19 mouse cellular contexts compared by ENCODE assay signal in the genomic region with DNA sequence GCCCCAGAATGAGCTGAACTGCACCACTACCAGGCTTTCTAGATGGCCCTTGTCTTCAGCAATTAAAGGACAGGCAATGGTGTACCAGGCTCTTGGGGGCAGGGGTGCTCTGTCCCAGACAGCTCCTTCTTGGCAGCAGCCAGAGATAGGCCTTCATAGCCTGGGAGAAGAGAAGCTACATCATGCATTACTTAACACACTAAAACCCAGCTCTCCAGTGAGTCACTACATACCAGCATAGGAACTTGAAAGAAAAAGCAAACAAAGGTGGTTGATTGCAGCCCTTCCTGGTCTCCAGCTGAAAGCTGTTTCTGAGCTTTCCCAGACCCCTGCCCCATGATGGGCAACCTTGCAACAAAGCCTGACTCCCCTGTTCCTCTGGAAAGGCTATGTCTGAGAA. TPM values are rescaled to one million over a fixed set of nuclear protein-coding genes. Genes with fewer than 3 reads are reported as not detected.
DNase-seq lines count a peak whose midpoint lies in the region; ATAC-seq and TF ChIP-seq lines count a peak whose summit lies in the region.
"Had no signal": no experiment of that assay in that cellular context is flagged by ENCODE, and none has a peak within 500 bp of the region (broad histone marks: within the 10 kb centered on the region; RNA-seq: fewer than 3 reads in every experiment).

No protein-coding gene starts in this region.

- no peak for DNase-seq in lung, embryonic 14.5 days
- no peak for DNase-seq in lung, postnatal 4 days
- no peak for DNase-seq in Patski (ENCODE audit: low read depth, low spot score)
- DNase-seq in forebrain, embryonic 14.5 days (ENCODE audit: low spot score): no peak
- no peak for DNase-seq in hindbrain, postnatal 0 days (ENCODE audit: low spot score)
- DNase-seq in kidney, postnatal 36 days: no peak
- DNase-seq: heart, adult 18-20 months; heart, postnatal 36 days; kidney, adult 2 months; liver, embryonic 13.5 days; right cerebral cortex, postnatal 25 days; thymus, postnatal 4 days had no signal

- H3K4me2 ChIP-seq in lung, embryonic 14.5 days: no peak overlapping the region
- no peak overlapping the region for H3K4me2 ChIP-seq in forebrain, embryonic 14.5 days (ENCODE audit: low read length)
- H3K4me2 ChIP-seq in hindbrain, postnatal 0 days (ENCODE audit: low read depth, low read length): no peak overlapping the region
- H3K4me2 ChIP-seq in kidney, embryonic 16.5 days (replicated peaks; ENCODE audit: low read depth, low read length): no peak overlapping the region
- H3K4me2 ChIP-seq: embryonic facial prominence, embryonic 15.5 days; liver, embryonic 13.5 days had no signal

- no peak overlapping the region for H3K9ac ChIP-seq in lung, embryonic 14.5 days
- no peak overlapping the region for H3K9ac ChIP-seq in forebrain, embryonic 14.5 days (ENCODE audit: low read length)
- no peak overlapping the region for H3K9ac ChIP-seq in hindbrain, postnatal 0 days (replicated peaks; ENCODE audit: low read length)
- no peak overlapping the region for H3K9ac ChIP-seq in kidney, embryonic 16.5 days (replicated peaks; ENCODE audit: low read length)
- H3K9ac ChIP-seq: embryonic facial prominence, embryonic 15.5 days; liver, embryonic 13.5 days had no signal

- H3K27ac ChIP-seq in lung, embryonic 14.5 days (ENCODE audit: low read depth): peak overlapping the region; percentile 36; the same call in 1 of the 2 replicates
- H3K27ac ChIP-seq in forebrain, embryonic 14.5 days (ENCODE audit: low read depth, low read length): peak overlapping the region; percentile 92; the same call in 1 of the 2 replicates
- H3K27ac ChIP-seq in hindbrain, postnatal 0 days: peak overlapping the region; percentile 75; the same call in 1 of the 2 replicates
- H3K27ac ChIP-seq in kidney, embryonic 16.5 days (ENCODE audit: low read length): no peak overlapping the region
- H3K27ac ChIP-seq: embryonic facial prominence, embryonic 15.5 days; liver, embryonic 13.5 days had no signal

- TF ChIP-seq CTCF in lung, embryonic 14.5 days (IDR thresholded peaks at IDR 0.05; ENCODE audit: low read depth): no peak
- no peak for TF ChIP-seq CTCF in Patski (IDR thresholded peaks at IDR 0.05)
- no peak for TF ChIP-seq CTCF in hindbrain, postnatal 0 days (IDR thresholded peaks at IDR 0.05; ENCODE audit: low read depth)

- in situ Hi-C loops in Patski (cut with MboI; ENCODE audit: low pct_unique_long_range_greater_than_20kb): no loop called here

- H3K36me3 ChIP-seq in lung, embryonic 14.5 days (ENCODE audit: insufficient read depth): 0 out of 2 replicates have a peak, but pooled peaks cover 12% of the 10 kb centered on the region
- peaks cover 29% of the 10 kb centered on the region for H3K36me3 ChIP-seq in forebrain, embryonic 14.5 days (ENCODE audit: control insufficient read depth, insufficient read depth, low read length)
- H3K36me3 ChIP-seq in hindbrain, postnatal 0 days (ENCODE audit: insufficient read depth, low read length): peaks cover 11% of the 10 kb centered on the region; the same call in 1 of the 2 replicates
- H3K36me3 ChIP-seq in kidney, embryonic 16.5 days (ENCODE audit: insufficient read depth, low read length): no peaks in the 10 kb centered on the region
- H3K36me3 ChIP-seq: liver, embryonic 13.5 days had no signal

- H3K27me3 ChIP-seq in lung, embryonic 14.5 days (ENCODE audit: insufficient read depth, low read length): no peaks in the 10 kb centered on the region
- H3K27me3 ChIP-seq in Patski: no peaks in the 10 kb centered on the region
- H3K27me3 ChIP-seq in forebrain, embryonic 14.5 days (replicated peaks; ENCODE audit: control insufficient read depth, insufficient read depth, low read length): no peaks in the 10 kb centered on the region
- H3K27me3 ChIP-seq in hindbrain, postnatal 0 days (ENCODE audit: insufficient read depth, low read length): no peaks in the 10 kb centered on the region
- no peaks in the 10 kb centered on the region for H3K27me3 ChIP-seq in kidney, embryonic 16.5 days (ENCODE audit: insufficient read depth, low read length)
- H3K27me3 ChIP-seq: embryonic facial prominence, embryonic 15.5 days; liver, embryonic 13.5 days; megakaryocyte, embryonic 14.5 days had no signal

- no peak overlapping the region for H3K4me3 ChIP-seq in lung, embryonic 14.5 days (ENCODE audit: low read depth, low read length)
- no peak overlapping the region for H3K4me3 ChIP-seq in forebrain, embryonic 14.5 days (ENCODE audit: low read depth, low read length)
- H3K4me3 ChIP-seq in hindbrain, postnatal 0 days (ENCODE audit: low read length): no peak overlapping the region
- H3K4me3 ChIP-seq in kidney, embryonic 16.5 days (ENCODE audit: low read length): no peak overlapping the region
- H3K4me3 ChIP-seq: embryonic facial prominence, embryonic 15.5 days; liver, embryonic 13.5 days; megakaryocyte, embryonic 14.5 days had no signal

- no peaks in the 10 kb centered on the region for H3K9me3 ChIP-seq in lung, embryonic 14.5 days (ENCODE audit: low read depth, low read length)
- no peaks in the 10 kb centered on the region for H3K9me3 ChIP-seq in forebrain, embryonic 14.5 days (replicated peaks; ENCODE audit: control insufficient read depth, low read length)
- no peaks in the 10 kb centered on the region for H3K9me3 ChIP-seq in hindbrain, postnatal 0 days (ENCODE audit: low read length)
- no peaks in the 10 kb centered on the region for H3K9me3 ChIP-seq in kidney, embryonic 16.5 days (ENCODE audit: low read length)
- H3K9me3 ChIP-seq: embryonic facial prominence, embryonic 15.5 days; liver, embryonic 13.5 days; megakaryocyte, embryonic 14.5 days had no signal

- H3K4me1 ChIP-seq in lung, embryonic 14.5 days (ENCODE audit: insufficient read depth): 0 out of 2 replicates have a peak, but pooled peaks cover 7% of the 10 kb centered on the region
- H3K4me1 ChIP-seq in forebrain, embryonic 14.5 days (ENCODE audit: control insufficient read depth, insufficient read depth, low read length): peaks cover 15% of the 10 kb centered on the region; the same call in 1 of the 2 replicates
- H3K4me1 ChIP-seq in hindbrain, postnatal 0 days (ENCODE audit: insufficient read depth, low read length): 0 out of 2 replicates have a peak, but pooled peaks cover 8% of the 10 kb centered on the region
- H3K4me1 ChIP-seq in kidney, embryonic 16.5 days (ENCODE audit: insufficient read depth, low read length): peaks cover 5% of the 10 kb centered on the region; the same call in 1 of the 2 replicates
- H3K4me1 ChIP-seq: liver, embryonic 13.5 days had no signal

- peak; percentile 50; the same call in 1 of the 2 replicates for ATAC-seq in lung, embryonic 14.5 days (ENCODE audit: insufficient read depth)
- peak; percentile 44 for ATAC-seq in Patski
- no peak for ATAC-seq in forebrain, embryonic 14.5 days
- ATAC-seq in hindbrain, postnatal 0 days: no peak
- ATAC-seq in kidney, embryonic 16.5 days (ENCODE audit: low FRiP score, low TSS enrichment): no peak

- POLR2A ChIA-PET in Patski (lab: Charles Lee): no interaction called here

- CTCF ChIA-PET in Patski (lab: Charles Lee): no interaction called here

RNA-seq across cellular contexts. Expression of a gene that starts 20.0 kb away (rescaled TPM):
- polyA plus RNA-seq in lung, embryonic 14.5 days (2014; fragmentation: Nextera tagmentation; extraction: Ambion mirVana): 12.7 and 14.2 TPM in 2 replicates
- polyA plus RNA-seq in Patski (2021): 1.5 TPM
- polyA plus RNA-seq in forebrain, embryonic 14.5 days (2014; fragmentation: Nextera tagmentation; extraction: Ambion mirVana): 25.2 and 31.7 TPM in 2 replicates
- total RNA-seq in hindbrain, postnatal 0 days (2014; rRNA removed): 109 and 114 TPM in 2 replicates
- polyA plus RNA-seq in hindbrain, postnatal 0 days (2015; fragmentation: Nextera tagmentation; extraction: Ambion mirVana): 25.0 and 26.5 TPM in 2 replicates
- polyA plus RNA-seq in kidney, embryonic 16.5 days (2015; fragmentation: Nextera tagmentation; extraction: Ambion mirVana): 8.1 and 9.3 TPM in 2 replicates

RNA-seq across cellular contexts. Expression of a gene that starts 27.7 kb away (rescaled TPM):
- polyA plus RNA-seq in lung, embryonic 14.5 days (2014; fragmentation: Nextera tagmentation; extraction: Ambion mirVana): 14.3 and 15.1 TPM in 2 replicates
- 4.9 TPM for polyA plus RNA-seq in Patski (2021)
- polyA plus RNA-seq in forebrain, embryonic 14.5 days (2014; fragmentation: Nextera tagmentation; extraction: Ambion mirVana): 7.6 and 9.1 TPM in 2 replicates
- 5.8 and 10.0 TPM in 2 replicates for total RNA-seq in hindbrain, postnatal 0 days (2014; rRNA removed)
- polyA plus RNA-seq in hindbrain, postnatal 0 days (2015; fragmentation: Nextera tagmentation; extraction: Ambion mirVana): 9.1 and 9.3 TPM in 2 replicates
- polyA plus RNA-seq in kidney, embryonic 16.5 days (2015; fragmentation: Nextera tagmentation; extraction: Ambion mirVana): 11.7 and 11.9 TPM in 2 replicates

RNA-seq across cellular contexts. Expression of a gene that starts 35.6 kb away (rescaled TPM):
- polyA plus RNA-seq in lung, embryonic 14.5 days (2014; fragmentation: Nextera tagmentation; extraction: Ambion mirVana): not detected in 2 replicates
- not detected for polyA plus RNA-seq in Patski (2021)
- polyA plus RNA-seq in forebrain, embryonic 14.5 days (2014; fragmentation: Nextera tagmentation; extraction: Ambion mirVana): not detected in 2 replicates
- total RNA-seq in hindbrain, postnatal 0 days (2014; rRNA removed): not detected in 2 replicates
- polyA plus RNA-seq in hindbrain, postnatal 0 days (2015; fragmentation: Nextera tagmentation; extraction: Ambion mirVana): not detected in 2 replicates
- not detected in 2 replicates for polyA plus RNA-seq in kidney, embryonic 16.5 days (2015; fragmentation: Nextera tagmentation; extraction: Ambion mirVana)
- total RNA-seq: adrenal gland, adult 18-20 months; heart, adult 18-20 months; heart, postnatal 36 days; layer of hippocampus, adult 18-20 months; left cerebral cortex, postnatal 36 days had no signal
- polyA plus RNA-seq: embryonic facial prominence, embryonic 15.5 days; kidney, adult 2 months; liver, embryonic 13.5 days; stomach, embryonic 14.5 days had no signal

Comparison
In these comparisons a context has a peak if more than half of its experiments do, and no peak if none do; other contexts are left out.
1. ATAC-seq: peak in lung, embryonic 14.5 days (single experiment) and Patski (single experiment); none in forebrain, embryonic 14.5 days (single experiment), hindbrain, postnatal 0 days (single experiment) and kidney, embryonic 16.5 days (single experiment).